Mouse (Mus musculus) midbrain, embryonic 10.5 days (tissue): ENCODE measurements around the gene Popdc2. TPM values are rescaled to one million over a fixed set of nuclear protein-coding genes. Genes with fewer than 3 reads are reported as not detected.

Experiments used
- DNase-seq: peaks from one replicate; pipeline ENCODE4 v3.0.0-alpha.2; 2017; ENCODE audit warnings: low spot score
- H3K27ac ChIP-seq: fragments of 300-500 bp; sonication (generic); replicated peaks from 2 replicates; pipeline ENCODE4 v1.5.1; 2016; ENCODE audit warnings: mild to moderate bottlenecking
- H3K27me3 ChIP-seq: fragments of 300-500 bp; sonication (generic); 2 replicates; pipeline ENCODE4 v1.6.1; 2016; ENCODE audit warnings: low read depth, mild to moderate bottlenecking; ENCODE audit not compliant: poor library complexity, severe bottlenecking
- H3K36me3 ChIP-seq: fragments of 300-500 bp; sonication (generic); 2 replicates; pipeline ENCODE4 v1.6.1; 2016; ENCODE audit warnings: mild to moderate bottlenecking, moderate library complexity
- H3K4me1 ChIP-seq: fragments of 300-500 bp; sonication (generic); 2 replicates; pipeline ENCODE4 v1.6.1; 2016
- H3K4me3 ChIP-seq: fragments of 300-500 bp; sonication (generic); 2 replicates; pipeline ENCODE4 v1.5.1; 2016; ENCODE audit warnings: mild to moderate bottlenecking, moderate library complexity
- H3K9me3 ChIP-seq: fragments of 300-500 bp; sonication (generic); replicated peaks from 2 replicates; pipeline ENCODE4 v1.6.1; 2016; ENCODE audit warnings: mild to moderate bottlenecking
- WGBS: fragments of 180-500 bp; shearing (Covaris S2); methylation state at CpG from one replicate; pipeline ENCODE4 v1.1.7; 2016; 5-methylcytosine and 5-hydroxymethylcytosine counted together
- polyA plus RNA-seq: library from polyadenylated mRNA; unstranded; fragments of >200 nt; fragmentation: Nextera tagmentation; extraction: Ambion mirVana; gene quantifications from 2 replicates; pipeline ENCODE4 v1.2.1, GENCODE M21; 2016

Popdc2 gene
- polyA plus RNA-seq, 1 experiment from 2014 or later = 1.3 TPM

DNA sequence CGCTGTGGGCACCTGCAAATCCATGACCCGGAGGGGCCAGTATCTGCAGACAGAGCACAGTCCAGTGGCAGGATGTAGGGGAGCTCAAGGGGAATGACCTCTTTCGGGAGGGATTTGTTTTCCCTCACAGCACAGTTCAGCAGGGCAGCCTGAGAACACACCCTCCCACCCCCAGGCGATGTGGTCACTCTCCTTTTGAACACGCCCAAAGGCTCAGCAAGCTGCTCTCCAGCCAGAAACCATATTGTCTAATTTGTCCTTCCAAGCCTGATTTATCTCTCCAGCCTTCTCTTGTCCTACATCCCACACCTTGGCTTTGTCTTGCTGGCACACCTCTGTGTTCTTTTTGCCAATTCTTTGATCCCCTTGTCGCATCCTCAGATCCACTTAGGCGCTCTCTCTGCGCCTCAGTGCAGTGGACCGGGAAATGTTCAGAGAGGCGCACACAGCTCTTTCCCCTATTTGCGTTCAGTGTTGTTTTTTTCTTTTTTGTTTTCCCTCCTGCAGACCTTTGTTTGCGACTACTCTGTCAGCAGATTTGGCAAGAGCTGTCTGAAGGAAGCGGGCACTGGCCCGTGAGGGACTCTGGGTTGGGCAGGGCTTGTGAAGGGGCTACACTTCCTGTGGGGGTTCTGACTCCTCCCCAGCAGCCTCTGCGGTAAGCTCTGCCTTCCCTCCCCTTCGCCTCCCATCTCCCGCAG, 37.7 kb downstream of the Popdc2 start:
- Histone ChIP-seq H3K36me3 (no peaks in the 10 kb centered on the region), H3K4me3 (peak overlapping the region; percentile 37), H3K9me3 (no peaks in the 10 kb centered on the region), H3K27me3 (no peaks in the 10 kb centered on the region), H3K4me1 (peaks cover 19% of the 10 kb centered on the region), H3K27ac (peak overlapping the region; percentile 82)
- DNase-seq = peak; percentile 57
- 8% methylated on average over 17 of the region's 17 CpGs for WGBS

DNA sequence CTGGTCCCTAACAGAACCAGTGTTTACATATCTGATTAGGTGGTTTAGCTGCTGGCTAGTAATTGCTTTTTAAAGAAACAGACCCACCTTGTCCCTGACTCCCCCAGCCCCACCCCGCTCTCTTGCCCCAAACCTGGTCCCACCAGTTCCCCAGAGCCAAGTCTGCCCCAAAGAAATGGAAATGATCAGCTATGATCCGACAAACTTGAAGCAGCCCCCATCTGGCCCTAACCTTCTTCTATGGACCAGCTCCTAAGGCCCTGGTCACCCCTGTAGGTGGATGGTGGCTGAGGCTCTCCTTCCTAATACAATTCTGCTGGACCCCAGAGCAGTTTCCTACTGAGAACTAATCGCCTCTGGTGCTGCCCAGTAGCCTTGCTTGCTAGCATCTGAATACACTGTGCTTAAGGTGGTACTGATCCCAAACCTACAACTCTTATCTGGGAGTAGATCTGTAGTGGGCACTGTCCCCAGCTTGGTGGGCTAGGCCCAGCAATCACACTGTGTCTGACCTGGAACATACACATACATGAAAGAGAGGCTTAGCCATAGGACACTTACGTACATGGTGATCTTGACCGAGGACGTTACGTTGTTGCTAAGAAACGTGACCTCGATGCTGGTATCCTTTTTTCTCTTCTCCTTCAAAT, 38.4 kb downstream of the Popdc2 start:
- Histone ChIP-seq H3K4me1 (peaks cover 19% of the 10 kb centered on the region), H3K9me3 (no peaks in the 10 kb centered on the region), H3K27me3 (no peaks in the 10 kb centered on the region), H3K27ac (peak overlapping the region; percentile 82), H3K36me3 (no peaks in the 10 kb centered on the region), H3K4me3 (peak overlapping the region; percentile 37)
- no peak for DNase-seq
- WGBS = 74% methylated on average over 9 of the region's 9 CpGs

DNA sequence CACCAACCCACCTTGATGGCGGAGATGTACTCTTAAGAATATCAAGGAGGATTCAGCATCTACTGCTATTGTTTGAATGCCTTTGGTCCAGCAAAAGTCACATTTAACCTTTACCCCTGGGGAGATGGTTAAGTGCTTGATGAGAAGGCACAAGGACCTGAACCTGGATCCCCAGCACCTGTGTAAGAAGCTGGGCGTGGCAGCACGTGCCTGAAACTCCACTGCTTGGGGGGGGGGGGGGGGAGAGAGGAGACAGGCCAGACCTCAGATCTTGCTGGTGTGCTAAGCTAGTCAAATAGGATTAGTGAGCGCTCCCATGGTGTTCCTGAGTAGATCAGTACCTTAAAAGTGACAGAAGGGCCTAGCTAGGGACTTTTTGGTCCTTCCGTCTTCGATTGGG, 39.5 kb downstream of the Popdc2 start:
- DNase-seq = no peak
- no peak overlapping the region for H3K27ac ChIP-seq
- no peaks in the 10 kb centered on the region for H3K27me3 ChIP-seq
- no peaks in the 10 kb centered on the region for H3K9me3 ChIP-seq
- H3K4me3 ChIP-seq = no peak overlapping the region
- H3K36me3 ChIP-seq = no peaks in the 10 kb centered on the region
- H3K4me1 ChIP-seq = peaks cover 19% of the 10 kb centered on the region
- WGBS = 76% methylated on average over 6 of the region's 6 CpGs

DNA sequence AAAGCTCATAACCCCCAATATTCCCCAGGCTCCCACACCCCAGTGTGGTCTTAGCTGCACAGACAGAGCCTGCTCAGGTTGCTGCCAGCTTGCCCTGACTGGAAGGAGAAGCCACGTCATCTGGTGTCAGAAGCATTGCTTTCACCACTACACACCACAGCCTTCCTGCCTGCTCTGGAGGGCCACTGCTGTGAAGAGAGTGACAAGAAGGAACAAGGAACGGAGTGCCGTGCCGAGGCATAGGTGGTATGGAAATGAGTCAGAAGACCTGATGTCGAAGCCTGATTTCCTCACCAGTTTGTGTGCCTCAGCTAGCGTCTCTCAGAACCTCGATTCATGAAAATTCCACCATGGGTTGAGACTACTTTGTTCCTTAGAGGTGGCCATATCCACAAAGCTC, 41.6 kb downstream of the Popdc2 start:
- Histone ChIP-seq H3K9me3 (no peaks in the 10 kb centered on the region), H3K27ac (no peak overlapping the region), H3K27me3 (no peaks in the 10 kb centered on the region), H3K4me1 (peaks cover 19% of the 10 kb centered on the region), H3K4me3 (no peak overlapping the region), H3K36me3 (no peaks in the 10 kb centered on the region)
- WGBS = 89% methylated on average over 7 of the region's 7 CpGs
- no peak for DNase-seq

DNA sequence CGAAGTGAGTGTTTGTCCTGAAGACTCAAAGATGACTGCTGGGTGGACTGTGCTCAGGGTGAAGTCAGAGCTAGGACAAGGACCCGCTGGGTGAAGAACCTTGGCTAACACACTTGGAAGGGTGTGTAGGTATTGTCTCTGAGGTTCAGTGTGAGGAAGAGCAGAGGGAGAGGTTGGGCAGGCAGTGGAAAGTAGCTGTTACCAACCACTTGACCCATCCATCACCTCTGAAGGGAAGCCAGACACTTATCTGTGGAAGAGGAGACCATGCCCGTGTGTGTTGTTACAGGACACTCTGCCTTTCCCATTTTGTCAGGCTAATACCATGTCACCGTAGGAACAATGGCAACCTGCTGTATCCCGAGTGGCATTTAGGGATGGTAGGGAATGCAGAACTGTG, 44.3 kb downstream of the Popdc2 start:
- no peaks in the 10 kb centered on the region for H3K27me3 ChIP-seq
- no peaks in the 10 kb centered on the region for H3K4me1 ChIP-seq
- H3K27ac ChIP-seq = no peak overlapping the region
- no peak for DNase-seq
- H3K36me3 ChIP-seq = no peaks in the 10 kb centered on the region
- H3K4me3 ChIP-seq = no peak overlapping the region
- WGBS = 81% methylated on average over 5 of the region's 5 CpGs
- no peaks in the 10 kb centered on the region for H3K9me3 ChIP-seq

DNA sequence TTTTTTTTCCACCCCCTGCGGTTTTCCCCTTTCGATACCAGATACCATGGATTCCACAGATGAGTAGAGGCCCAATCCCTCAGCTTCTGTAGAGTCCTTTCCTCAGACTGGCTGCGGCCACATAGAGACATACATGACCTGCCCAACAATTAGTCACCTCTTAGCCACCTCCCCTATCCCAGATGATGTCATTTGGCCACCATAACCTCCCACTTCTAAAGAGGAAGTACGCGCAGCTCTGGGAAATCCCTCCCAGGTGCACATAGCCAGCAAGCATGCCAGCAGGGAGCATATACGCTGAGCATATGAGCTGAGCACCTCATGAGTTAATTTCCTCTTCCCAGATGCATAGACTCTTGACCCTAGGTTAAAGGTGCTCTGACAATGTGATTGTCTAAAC, 44.7 kb downstream of the Popdc2 start:
- Histone ChIP-seq H3K4me1 (no peaks in the 10 kb centered on the region), H3K27ac (no peak overlapping the region), H3K36me3 (no peaks in the 10 kb centered on the region), H3K9me3 (no peaks in the 10 kb centered on the region), H3K27me3 (no peaks in the 10 kb centered on the region), H3K4me3 (no peak overlapping the region)
- 86% methylated on average over 6 of the region's 6 CpGs for WGBS
- no peak for DNase-seq

DNA sequence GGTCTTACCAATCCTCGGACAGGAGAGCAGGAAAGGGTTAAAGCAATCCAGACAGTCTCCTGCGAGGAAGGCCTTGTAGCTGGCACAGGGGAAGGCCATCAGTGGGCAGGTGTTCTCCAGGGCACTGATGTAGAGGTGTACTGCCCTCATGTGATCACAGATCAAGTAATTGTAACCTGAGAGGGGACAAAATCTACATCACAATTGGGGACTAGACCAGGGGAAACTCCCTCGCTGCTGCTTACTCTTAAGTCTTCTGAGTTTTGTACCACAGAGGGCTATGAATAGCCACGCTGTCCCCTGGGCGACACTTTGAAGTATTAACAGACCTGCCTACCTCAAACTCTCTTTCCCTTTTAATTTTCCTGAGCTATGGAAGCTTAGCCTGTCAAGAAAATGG, 45.6 kb downstream of the Popdc2 start:
- Histone ChIP-seq H3K36me3 (no peaks in the 10 kb centered on the region), H3K27ac (no peak overlapping the region), H3K9me3 (no peaks in the 10 kb centered on the region), H3K27me3 (no peaks in the 10 kb centered on the region), H3K4me1 (no peaks in the 10 kb centered on the region), H3K4me3 (no peak overlapping the region)
- DNase-seq = no peak
- 40% methylated on average over 5 of the region's 5 CpGs for WGBS

DNA sequence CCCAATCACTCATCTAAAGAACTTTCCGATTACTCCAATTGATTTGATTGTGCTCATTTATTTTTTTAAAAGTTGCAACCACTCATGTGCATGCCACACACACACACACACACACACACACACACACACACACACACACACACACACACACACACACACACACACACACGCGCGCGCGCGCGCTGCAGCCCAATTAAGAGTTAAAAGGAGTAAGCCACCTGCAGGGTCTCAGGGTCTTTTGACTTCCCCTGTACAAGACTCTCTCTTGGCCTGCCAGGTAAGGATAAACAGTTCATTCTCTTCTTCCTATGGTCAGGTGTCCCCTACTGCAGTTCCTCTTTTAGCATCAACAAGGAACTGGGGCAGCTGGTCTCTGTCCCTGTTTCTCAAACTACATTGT, 46.4 kb downstream of the Popdc2 start:
- Histone ChIP-seq H3K27me3 (no peaks in the 10 kb centered on the region), H3K36me3 (no peaks in the 10 kb centered on the region)
- no peak for DNase-seq

DNA sequence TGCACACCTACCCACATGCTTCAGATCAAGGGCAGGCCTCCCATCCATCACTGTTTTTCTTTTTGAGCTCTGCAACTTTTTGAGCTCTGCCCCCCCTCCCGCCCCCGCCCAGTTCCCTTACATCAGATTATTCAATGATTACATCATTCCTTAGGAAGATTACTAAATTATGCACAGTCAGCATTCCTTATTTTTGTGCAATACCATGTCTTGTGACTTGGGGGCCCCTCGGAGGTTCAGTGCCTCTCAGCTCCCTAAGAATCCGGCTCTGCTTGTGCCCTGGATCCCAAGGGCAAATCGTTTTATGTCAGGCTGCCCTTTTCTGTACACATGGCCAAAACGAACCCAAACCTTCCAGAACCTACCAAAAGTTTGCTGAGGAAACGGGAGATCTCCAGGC, 52.9 kb downstream of the Popdc2 start:
- WGBS = 89% methylated on average over 7 of the region's 7 CpGs
- H3K9me3 ChIP-seq = no peaks in the 10 kb centered on the region
- H3K4me3 ChIP-seq = no peak overlapping the region
- H3K36me3 ChIP-seq = no peaks in the 10 kb centered on the region
- H3K27me3 ChIP-seq = no peaks in the 10 kb centered on the region
- no peak for DNase-seq
- no peaks in the 10 kb centered on the region for H3K4me1 ChIP-seq
- no peak overlapping the region for H3K27ac ChIP-seq

More for the DNA sequence above, 46.4 kb downstream of the Popdc2 start:
- no peaks in the 10 kb centered on the region for H3K4me1 ChIP-seq
- WGBS = 98% methylated on average over 8 of the region's 8 CpGs
- no peaks in the 10 kb centered on the region for H3K9me3 ChIP-seq
- no peak overlapping the region for H3K27ac ChIP-seq
- no peak overlapping the region for H3K4me3 ChIP-seq

DNA sequence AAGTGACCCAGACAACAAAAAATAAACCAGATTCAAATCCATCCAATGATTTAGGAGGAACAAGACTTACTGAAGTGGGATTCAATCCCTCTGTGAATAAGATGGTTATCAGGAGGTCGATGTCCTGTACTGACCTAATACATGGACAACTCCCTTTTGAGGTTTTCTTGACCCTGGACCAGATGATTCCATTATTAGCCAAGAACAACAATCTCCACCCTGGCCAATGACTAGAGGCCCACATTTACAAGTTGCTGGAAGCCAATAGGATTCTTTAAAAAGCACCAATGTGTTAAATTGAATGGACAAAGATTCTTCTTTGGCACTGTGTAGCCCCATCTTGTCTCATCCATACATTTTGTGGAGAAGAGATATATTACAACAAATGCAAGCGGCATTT, 63.4 kb downstream of the Popdc2 start:
- 94% methylated on average over 2 of the region's 2 CpGs for WGBS
- Histone ChIP-seq H3K4me3 (no peak overlapping the region), H3K27ac (no peak overlapping the region), H3K4me1 (no peaks in the 10 kb centered on the region), H3K27me3 (no peaks in the 10 kb centered on the region), H3K9me3 (no peaks in the 10 kb centered on the region), H3K36me3 (no peaks in the 10 kb centered on the region)
- DNase-seq = no peak

DNA sequence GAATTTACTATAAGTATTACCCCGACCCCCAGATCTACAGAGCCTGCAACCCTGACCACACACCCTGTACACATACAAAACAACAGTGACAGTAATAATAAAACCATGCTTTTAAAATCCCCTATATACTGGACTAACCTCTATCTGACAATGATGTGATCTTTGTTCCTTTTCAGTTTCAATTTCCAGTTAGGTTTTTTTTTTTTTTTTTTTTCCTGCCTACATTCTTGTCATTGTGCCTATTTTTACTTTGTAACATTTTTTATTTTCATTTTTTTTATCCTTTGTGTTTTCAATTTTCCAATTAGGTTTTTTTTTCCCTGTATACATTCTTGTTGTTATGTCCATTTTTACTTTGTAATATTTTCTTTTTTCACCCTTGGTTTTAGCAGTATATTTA, 63.8 kb downstream of the Popdc2 start:
- no peak for DNase-seq
- Histone ChIP-seq H3K9me3 (no peaks in the 10 kb centered on the region), H3K27ac (no peak overlapping the region), H3K27me3 (no peaks in the 10 kb centered on the region), H3K4me1 (no peaks in the 10 kb centered on the region), H3K36me3 (no peaks in the 10 kb centered on the region), H3K4me3 (no peak overlapping the region)
- 82% methylated on average over 1 of the region's 1 CpGs for WGBS
